Mouse (Mus musculus) cerebellum, adult 2 months (tissue): ENCODE results near the gene Ddr1.

Source experiments
- CTCF ChIP-seq: fragments of 200-500 bp; IDR thresholded peaks from 2 replicates; pipeline ENCODE4 v1.5.1; 2011; ENCODE audit warnings: low read depth, mild to moderate bottlenecking, control low read depth, low read length, moderate library complexity, borderline replicate concordance; ENCODE audit not compliant: insufficient read depth
- POLR2A ChIP-seq: fragments of 200-500 bp; IDR thresholded peaks from 2 replicates; pipeline ENCODE4 v1.6.1; 2011; ENCODE audit warnings: low read length, control low read depth, borderline replicate concordance; ENCODE audit not compliant: insufficient read depth

- TF ChIP-seq POLR2A (no peak), CTCF (no peak)
Observed at GRCm38 (mm10) chr17:35753668-35754067, 49.2 kb upstream of the Ddr1 start.
